Mouse (Mus musculus): ENCODE data around the gene Dner. TPM values are rescaled to one million over a fixed set of nuclear protein-coding genes. Genes with fewer than 3 reads are reported as not detected.
A peak's percentile ranks its signal among the peaks of the same experiment; 100 is the strongest.

Gene Dner
- polyA plus RNA-seq, 1 experiment from 2014 or later, result 98.5 TPM

- no peak overlapping the region for H3K4me2 ChIP-seq
- H3K9me3 ChIP-seq (replicated peaks), result no peaks in the 10 kb centered on the region
- 44% methylated on average over 3 of the region's 3 CpGs for WGBS
- H3K36me3 ChIP-seq (ENCODE audit: poor library complexity, severe bottlenecking), result no peaks in the 10 kb centered on the region
- no peak overlapping the region for H3K4me3 ChIP-seq
- H3K27me3 ChIP-seq, result no peaks in the 10 kb centered on the region
- peak; percentile 84 for ATAC-seq
- peak overlapping the region; percentile 49 for H3K27ac ChIP-seq
- H3K9ac ChIP-seq, result peak overlapping the region; percentile 13; the same call in 1 of the 2 replicates
- H3K4me1 ChIP-seq, result peaks cover 40% of the 10 kb centered on the region
Observed at GRCm38 (mm10) chr1:84621308-84621707, 74.7 kb downstream of the Dner start.

GRCm38 (mm10) chr1:84619131-84619760, 76.8 kb downstream of the Dner start:
- 41% methylated on average over 16 of the region's 16 CpGs for WGBS

GRCm38 (mm10) chr1:84618094-84618493, 77.9 kb downstream of the Dner start:
- H3K9me3 ChIP-seq (replicated peaks), result no peaks in the 10 kb centered on the region

More at GRCm38 (mm10) chr1:84619131-84619760, 76.8 kb downstream of the Dner start:
- no peak overlapping the region for H3K4me3 ChIP-seq
- no peaks in the 10 kb centered on the region for H3K9me3 ChIP-seq (replicated peaks)
- H3K36me3 ChIP-seq (ENCODE audit: poor library complexity, severe bottlenecking), result no peaks in the 10 kb centered on the region
- no peak for ATAC-seq
- H3K9ac ChIP-seq, result no peak overlapping the region
- H3K4me1 ChIP-seq, result peaks cover 53% of the 10 kb centered on the region
- peak overlapping the region; percentile 45; the same call in 1 of the 2 replicates for H3K27ac ChIP-seq
- 0 out of 2 replicates have a peak overlapping the region, but pooled peaks have one; percentile 17 for H3K4me2 ChIP-seq
- H3K27me3 ChIP-seq, result no peaks in the 10 kb centered on the region

GRCm38 (mm10) chr1:84616133-84616532, 79.9 kb downstream of the Dner start:
- H3K9me3 ChIP-seq (replicated peaks), result no peaks in the 10 kb centered on the region
- no peak overlapping the region for H3K9ac ChIP-seq
- H3K27ac ChIP-seq, result no peak overlapping the region
- no peak for ATAC-seq
- no peaks in the 10 kb centered on the region for H3K27me3 ChIP-seq
- H3K36me3 ChIP-seq (ENCODE audit: poor library complexity, severe bottlenecking), result no peaks in the 10 kb centered on the region
- no peak overlapping the region for H3K4me3 ChIP-seq
- H3K4me1 ChIP-seq, result peaks cover 50% of the 10 kb centered on the region
- no peak overlapping the region for H3K4me2 ChIP-seq

More at GRCm38 (mm10) chr1:84618094-84618493, 77.9 kb downstream of the Dner start:
- no peak overlapping the region for H3K4me3 ChIP-seq
- H3K9ac ChIP-seq, result no peak overlapping the region
- peaks cover 57% of the 10 kb centered on the region for H3K4me1 ChIP-seq
- no peak overlapping the region for H3K27ac ChIP-seq
- no peaks in the 10 kb centered on the region for H3K36me3 ChIP-seq (ENCODE audit: poor library complexity, severe bottlenecking)
- 29% methylated on average over 1 of the region's 1 CpGs for WGBS
- H3K27me3 ChIP-seq, result no peaks in the 10 kb centered on the region
- no peak for ATAC-seq
- H3K4me2 ChIP-seq, result no peak overlapping the region

GRCm38 (mm10) chr1:84614596-84614995, 81.4 kb downstream of the Dner start:
- H3K9ac ChIP-seq, result no peak overlapping the region
- peaks cover 46% of the 10 kb centered on the region for H3K4me1 ChIP-seq
- no peak overlapping the region for H3K4me3 ChIP-seq
- H3K36me3 ChIP-seq (ENCODE audit: poor library complexity, severe bottlenecking), result no peaks in the 10 kb centered on the region
- WGBS, result 85% methylated on average over 7 of the region's 7 CpGs
- H3K4me2 ChIP-seq, result no peak overlapping the region
- no peaks in the 10 kb centered on the region for H3K27me3 ChIP-seq
- no peaks in the 10 kb centered on the region for H3K9me3 ChIP-seq (replicated peaks)
- no peak overlapping the region for H3K27ac ChIP-seq
- no peak for ATAC-seq

- Histone ChIP-seq H3K27me3 (no peaks in the 10 kb centered on the region), H3K4me1 (peaks cover 46% of the 10 kb centered on the region), H3K9me3 (replicated peaks) (no peaks in the 10 kb centered on the region), H3K27ac (peak overlapping the region; percentile 19; the same call in 1 of the 2 replicates), H3K9ac (no peak overlapping the region), H3K4me3 (no peak overlapping the region), H3K4me2 (no peak overlapping the region), H3K36me3 (ENCODE audit: poor library complexity, severe bottlenecking) (no peaks in the 10 kb centered on the region)
- no peak for ATAC-seq
- WGBS, result 11% methylated on average over 8 of the region's 8 CpGs
Observed at GRCm38 (mm10) chr1:84613119-84613518, 82.9 kb downstream of the Dner start.

GRCm38 (mm10) chr1:84611331-84611730, 84.7 kb downstream of the Dner start:
- H3K4me3 ChIP-seq, result no peak overlapping the region
- no peaks in the 10 kb centered on the region for H3K9me3 ChIP-seq (replicated peaks)
- H3K27ac ChIP-seq, result no peak overlapping the region
- peaks cover 34% of the 10 kb centered on the region for H3K4me1 ChIP-seq
- no peaks in the 10 kb centered on the region for H3K36me3 ChIP-seq (ENCODE audit: poor library complexity, severe bottlenecking)
- 91% methylated on average over 3 of the region's 3 CpGs for WGBS
- no peak overlapping the region for H3K4me2 ChIP-seq
- H3K9ac ChIP-seq, result no peak overlapping the region
- no peaks in the 10 kb centered on the region for H3K27me3 ChIP-seq
- ATAC-seq, result no peak

GRCm38 (mm10) chr1:84599025-84599424, 97.0 kb downstream of the Dner start:
- 90% methylated on average over 5 of the region's 5 CpGs for WGBS
- Histone ChIP-seq H3K9ac (no peak overlapping the region), H3K4me1 (no peaks in the 10 kb centered on the region; the same call in 1 of the 2 replicates), H3K27ac (no peak overlapping the region), H3K27me3 (no peaks in the 10 kb centered on the region), H3K36me3 (ENCODE audit: poor library complexity, severe bottlenecking) (no peaks in the 10 kb centered on the region), H3K4me2 (no peak overlapping the region), H3K4me3 (no peak overlapping the region), H3K9me3 (replicated peaks) (no peaks in the 10 kb centered on the region; the same call in 1 of the 2 replicates)
- ATAC-seq, result no peak

GRCm38 (mm10) chr1:84596023-84596422, 100.0 kb downstream of the Dner start:
- no peaks in the 10 kb centered on the region for H3K36me3 ChIP-seq (ENCODE audit: poor library complexity, severe bottlenecking)
- H3K9me3 ChIP-seq (replicated peaks), result no peaks in the 10 kb centered on the region
- peaks cover 7% of the 10 kb centered on the region; the same call in 1 of the 2 replicates for H3K4me1 ChIP-seq
- H3K9ac ChIP-seq, result no peak overlapping the region
- no peak overlapping the region for H3K4me2 ChIP-seq
- 85% methylated on average over 3 of the region's 3 CpGs for WGBS
- no peak overlapping the region for H3K4me3 ChIP-seq
- no peak overlapping the region for H3K27ac ChIP-seq
- peak; percentile 22; the same call in 1 of the 2 replicates for ATAC-seq
- H3K27me3 ChIP-seq, result no peaks in the 10 kb centered on the region

- WGBS, result 54% methylated on average over 3 of the region's 3 CpGs
- Histone ChIP-seq H3K4me3 (no peak overlapping the region), H3K9ac (no peak overlapping the region), H3K27ac (peak overlapping the region; percentile 68), H3K4me1 (peaks cover 29% of the 10 kb centered on the region), H3K27me3 (no peaks in the 10 kb centered on the region), H3K4me2 (no peak overlapping the region), H3K36me3 (ENCODE audit: poor library complexity, severe bottlenecking) (no peaks in the 10 kb centered on the region), H3K9me3 (replicated peaks) (no peaks in the 10 kb centered on the region)
- ATAC-seq, result no peak
Observed at GRCm38 (mm10) chr1:84592394-84592793, 103.6 kb downstream of the Dner start.

- WGBS, result 42% methylated on average over 9 of the region's 9 CpGs
- Histone ChIP-seq H3K36me3 (ENCODE audit: poor library complexity, severe bottlenecking) (no peaks in the 10 kb centered on the region), H3K27me3 (no peaks in the 10 kb centered on the region), H3K27ac (no peak overlapping the region), H3K9me3 (replicated peaks) (no peaks in the 10 kb centered on the region), H3K4me3 (no peak overlapping the region), H3K4me2 (no peak overlapping the region), H3K4me1 (peaks cover 47% of the 10 kb centered on the region), H3K9ac (no peak overlapping the region)
- no peak for ATAC-seq
Observed at GRCm38 (mm10) chr1:84590534-84590933, 105.5 kb downstream of the Dner start.

- no peak overlapping the region for H3K9ac ChIP-seq
- peaks cover 42% of the 10 kb centered on the region for H3K4me1 ChIP-seq
- peak overlapping the region; percentile 42 for H3K4me2 ChIP-seq
- no peak overlapping the region for H3K4me3 ChIP-seq
- ATAC-seq, result peak; percentile 84
- 2% methylated on average over 6 of the region's 6 CpGs for WGBS
- no peaks in the 10 kb centered on the region for H3K9me3 ChIP-seq (replicated peaks)
- peak overlapping the region; percentile 73 for H3K27ac ChIP-seq
- 0 out of 2 replicates have a peak, but pooled peaks cover 2% of the 10 kb centered on the region for H3K27me3 ChIP-seq
- no peaks in the 10 kb centered on the region for H3K36me3 ChIP-seq (ENCODE audit: poor library complexity, severe bottlenecking)
Observed at GRCm38 (mm10) chr1:84585434-84585833, 110.6 kb downstream of the Dner start.
